Mouse (Mus musculus) kidney, embryonic 15.5 days (tissue): ENCODE data around the gene Abca4. TPM values are rescaled to one million over a fixed set of nuclear protein-coding genes. Genes with fewer than 3 reads are reported as not detected.
"Not testable (repeated sequence)": the region's sequence is repeated elsewhere in the genome, so short reads cannot be mapped to it uniquely, and the experiment has no call there.

Experiments
- ATAC-seq: fragments of 200-750 bp; cut with Nextera tagmentation; replicated peaks from 2 replicates; pipeline ENCODE4 v1.8.0; 2017; ENCODE audit warnings: moderate TSS enrichment; ENCODE audit not compliant: low FRiP score
- H3K27ac ChIP-seq: fragments of 300-500 bp; sonication (generic); 2 replicates; pipeline ENCODE4 v1.5.1; 2015; ENCODE audit warnings: mild to moderate bottlenecking, inconsistent platforms
- H3K27me3 ChIP-seq: fragments of 300-500 bp; sonication (generic); 2 replicates; pipeline ENCODE4 v1.6.1; 2015; ENCODE audit warnings: inconsistent platforms
- H3K36me3 ChIP-seq: fragments of 300-500 bp; sonication (generic); 2 replicates; pipeline ENCODE4 v1.6.1; 2015; ENCODE audit warnings: inconsistent platforms
- H3K4me1 ChIP-seq: fragments of 300-500 bp; sonication (generic); 2 replicates; pipeline ENCODE4 v1.6.1; 2015; ENCODE audit warnings: inconsistent platforms
- H3K4me2 ChIP-seq: fragments of 300-500 bp; sonication (generic); 2 replicates; pipeline ENCODE4 v1.6.1; 2015; ENCODE audit warnings: moderate library complexity, mild to moderate bottlenecking, inconsistent platforms
- H3K4me3 ChIP-seq: fragments of 300-500 bp; sonication (generic); replicated peaks from 2 replicates; pipeline ENCODE4 v1.5.1; 2015; ENCODE audit warnings: mild to moderate bottlenecking, inconsistent platforms
- H3K9ac ChIP-seq: fragments of 300-500 bp; sonication (generic); 2 replicates; pipeline ENCODE4 v1.6.1; 2015; ENCODE audit warnings: mild to moderate bottlenecking, inconsistent platforms
- H3K9me3 ChIP-seq: fragments of 300-500 bp; sonication (generic); replicated peaks from 2 replicates; pipeline ENCODE4 v1.6.1; 2016; ENCODE audit warnings: inconsistent platforms
- WGBS: fragments of 180-500 bp; shearing (Covaris S2); methylation state at CpG from one replicate; pipeline ENCODE4 v1.1.7; 2015; ENCODE audit warnings: mixed read lengths; 5-methylcytosine and 5-hydroxymethylcytosine counted together
- polyA plus RNA-seq: library from polyadenylated mRNA; unstranded; fragments of >200 nt; fragmentation: Nextera tagmentation; extraction: Ambion mirVana; gene quantifications from 2 replicates; pipeline ENCODE4 v1.2.1, GENCODE M21; 2015

Gene Abca4
- polyA plus RNA-seq, 1 experiment from 2014 or later, result 0.70 TPM

GRCm38 (mm10) chr3:122209511-122209910 is 165.3 kb downstream of the Abca4 start:
- no peaks in the 10 kb centered on the region for H3K36me3 ChIP-seq
- H3K9ac ChIP-seq, result no peak overlapping the region
- H3K9me3 ChIP-seq, result no peaks in the 10 kb centered on the region
- peak overlapping the region; percentile 7; the same call in 1 of the 2 replicates for H3K4me2 ChIP-seq
- peak overlapping the region; percentile 85 for H3K27ac ChIP-seq
- H3K27me3 ChIP-seq, result no peaks in the 10 kb centered on the region
- no peak for ATAC-seq
- H3K4me1 ChIP-seq, result peaks cover 29% of the 10 kb centered on the region
- 73% methylated on average over 11 of the region's 11 CpGs for WGBS
- no peak overlapping the region for H3K4me3 ChIP-seq

GRCm38 (mm10) chr3:122210434-122210833 is 166.2 kb downstream of the Abca4 start:
- H3K9ac ChIP-seq, result no peak overlapping the region
- H3K4me3 ChIP-seq, result no peak overlapping the region
- H3K27ac ChIP-seq, result no peak overlapping the region
- H3K4me1 ChIP-seq, result peaks cover 29% of the 10 kb centered on the region
- H3K36me3 ChIP-seq, result no peaks in the 10 kb centered on the region
- H3K4me2 ChIP-seq, result no peak overlapping the region
- 37% methylated on average over 5 of the region's 5 CpGs for WGBS
- no peaks in the 10 kb centered on the region for H3K27me3 ChIP-seq
- no peak for ATAC-seq
- H3K9me3 ChIP-seq, result no peaks in the 10 kb centered on the region

GRCm38 (mm10) chr3:122210846-122211245 is 166.6 kb downstream of the Abca4 start:
- Histone ChIP-seq H3K4me2 (no peak overlapping the region), H3K4me1 (peaks cover 29% of the 10 kb centered on the region), H3K27me3 (no peaks in the 10 kb centered on the region), H3K36me3 (no peaks in the 10 kb centered on the region), H3K9me3 (no peaks in the 10 kb centered on the region), H3K27ac (no peak overlapping the region), H3K4me3 (no peak overlapping the region), H3K9ac (no peak overlapping the region)
- WGBS, result 74% methylated on average over 7 of the region's 7 CpGs
- no peak for ATAC-seq

GRCm38 (mm10) chr3:122211446-122212125 is 167.3 kb downstream of the Abca4 start:
- Histone ChIP-seq H3K9me3 (no peaks in the 10 kb centered on the region), H3K4me1 (peaks cover 21% of the 10 kb centered on the region), H3K27me3 (no peaks in the 10 kb centered on the region), H3K36me3 (no peaks in the 10 kb centered on the region), H3K4me3 (no peak overlapping the region), H3K27ac (no peak overlapping the region), H3K4me2 (no peak overlapping the region), H3K9ac (no peak overlapping the region)
- no peak for ATAC-seq
- WGBS, result 67% methylated on average over 13 of the region's 13 CpGs

GRCm38 (mm10) chr3:122221240-122222036 is 177.2 kb downstream of the Abca4 start:
- Histone ChIP-seq H3K9me3 (no peaks in the 10 kb centered on the region), H3K27me3 (no peaks in the 10 kb centered on the region), H3K4me2 (no peak overlapping the region), H3K9ac (no peak overlapping the region), H3K4me1 (no peaks in the 10 kb centered on the region), H3K36me3 (no peaks in the 10 kb centered on the region), H3K27ac (no peak overlapping the region), H3K4me3 (no peak overlapping the region)
- no peak for ATAC-seq
- 83% methylated on average over 3 of the region's 3 CpGs for WGBS

- not testable (repeated sequence) for H3K4me2 ChIP-seq, H3K27ac ChIP-seq, H3K9me3 ChIP-seq, H3K27me3 ChIP-seq, H3K9ac ChIP-seq, H3K36me3 ChIP-seq, H3K4me1 ChIP-seq, H3K4me3 ChIP-seq, ATAC-seq
- WGBS, result 74% methylated on average over 6 of the region's 6 CpGs
Measured at GRCm38 (mm10) chr3:122226972-122227371, 182.7 kb downstream of the Abca4 start.

Other genes starting within 250 kb of the Abca4 start
- gene Abcd3, start 229.1 kb upstream of the Abca4 start, polyA plus RNA-seq, result 65.3 and 67.2 TPM in 2 replicates
- gene Arhgap29, start 91.9 kb upstream of the Abca4 start, polyA plus RNA-seq, result 43.3 and 47.9 TPM in 2 replicates
- 91.8 and 102 TPM in 2 replicates for gene Gclm, start 201.1 kb downstream of the Abca4 start, polyA plus RNA-seq
- gene Dnttip2, start 229.9 kb downstream of the Abca4 start, polyA plus RNA-seq, result 73.3 and 82.0 TPM in 2 replicates
- gene Bcar3, start 249.7 kb downstream of the Abca4 start, polyA plus RNA-seq, result 13.8 and 15.5 TPM in 2 replicates